Mouse (Mus musculus) kidney, adult 2 months (tissue): ENCODE measurements at regions not wholly inside any gene's neighbourhood (a gene's known extent, or its start where the extent isn't known, plus 50 kb on each side); places are given as distances from the start of the nearest gene placed in this dataset.

Experiments used
- CTCF ChIP-seq: fragments of 200-500 bp; conservative IDR thresholded peaks from 2 replicates; pipeline ENCODE4 v1.5.1; 2011; ENCODE audit warnings: low read depth, mild to moderate bottlenecking, control low read depth, low read length, moderate library complexity, mixed read lengths; ENCODE audit not compliant: insufficient read depth, insufficient read length
- POLR2A ChIP-seq: fragments of 200-500 bp; IDR thresholded peaks from one replicate; pipeline ENCODE4 v1.6.1; 2011; ENCODE audit warnings: low read depth, low read length, control low read depth

- TF ChIP-seq POLR2A (no peak), CTCF (no peak)
Measured at GRCm38 (mm10) chr13:44553363-44553762, 175.9 kb upstream of the Jarid2 start.
